Mouse (Mus musculus) liver, adult 2 months (tissue): ENCODE measurements around the gene Igflr1.

Experiments
- CTCF ChIP-seq: fragments of 200-500 bp; IDR thresholded peaks from 2 replicates; pipeline ENCODE4 v1.5.1; 2011; ENCODE audit warnings: low read depth, low read length, control low read depth
- POLR2A ChIP-seq: fragments of 200-500 bp; IDR thresholded peaks from 2 replicates; pipeline ENCODE4 v1.6.1; 2011; ENCODE audit warnings: low read length, control low read depth; ENCODE audit not compliant: insufficient read depth; ENCODE audit errors: extremely low read depth

- TF ChIP-seq POLR2A (no peak), CTCF (no peak)
Measured at GRCm38 (mm10) chr7:30610043-30610442, 44.8 kb downstream of the Igflr1 start.
